Mouse (Mus musculus): Measurements from ENCODE around the gene Tmem200b.

DNA sequence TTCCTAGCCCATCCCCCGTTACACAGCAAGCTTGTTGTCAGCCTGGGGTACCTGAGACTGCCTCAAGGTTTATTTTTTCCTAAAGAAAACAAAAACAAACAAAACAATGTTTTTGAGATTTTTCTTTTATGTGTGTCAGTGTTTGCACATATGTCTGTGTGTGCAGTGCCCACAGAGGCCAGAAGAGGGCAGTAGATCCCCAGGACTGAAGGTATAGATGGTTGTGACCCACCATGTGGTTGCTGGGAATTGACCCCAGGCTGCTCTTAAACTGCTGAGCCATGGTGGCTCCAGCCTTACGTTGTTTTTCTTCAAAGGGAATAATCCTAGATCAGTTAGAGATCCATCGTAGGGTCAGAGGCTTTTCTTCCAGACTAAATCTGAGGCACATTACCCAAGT is 13.7 kb upstream of the Tmem200b start:
- TF ChIP-seq POLR2A (IDR thresholded peaks at IDR 0.05; ENCODE audit: extremely low read depth, insufficient read depth, low read length) (no peak), CTCF (IDR thresholded peaks at IDR 0.05; ENCODE audit: low read depth, low read length) (peak; percentile 54; the same call in 1 of the 2 replicates)
